Mouse (Mus musculus): Measurements from ENCODE around the gene Hoxc4. TPM values are rescaled to one million over a fixed set of nuclear protein-coding genes. Genes with fewer than 3 reads are reported as not detected.

The Hoxc4 gene
- polyA plus RNA-seq, 1 experiment: 0.13 TPM

GRCm38 (mm10) chr15:103077673-103078072 is 58.9 kb downstream of the Hoxc4 start:
- no peak for TF ChIP-seq CTCF (IDR thresholded peaks at IDR 0.05; ENCODE audit: extremely low read depth, insufficient read depth, insufficient read length, insufficient replicate concordance)
- TF ChIP-seq POLR2A (IDR thresholded peaks at IDR 0.05; ENCODE audit: low read depth, low read length): no peak
- no peak overlapping the region for H3K27ac ChIP-seq (ENCODE audit: insufficient read depth, low read length)
- WGBS: 77% methylated on average over 2 of the region's 2 CpGs
- no peak overlapping the region for H3K4me3 ChIP-seq (ENCODE audit: extremely low read depth, insufficient read depth, insufficient read length)
- no peaks in the 10 kb centered on the region for H3K4me1 ChIP-seq (ENCODE audit: control insufficient read depth, insufficient read depth, insufficient read length)
- DNase-seq (ENCODE audit: low read depth in 1 of 2, low spot score in 2 of 2): no peak
- no peaks in the 10 kb centered on the region for H3K36me3 ChIP-seq (ENCODE audit: control insufficient read depth, insufficient read depth, low read length)
- peaks cover 1% of the 10 kb centered on the region; the same call in 1 of the 2 replicates for H3K27me3 ChIP-seq (ENCODE audit: control insufficient read depth, insufficient read depth, low read length)

DNA sequence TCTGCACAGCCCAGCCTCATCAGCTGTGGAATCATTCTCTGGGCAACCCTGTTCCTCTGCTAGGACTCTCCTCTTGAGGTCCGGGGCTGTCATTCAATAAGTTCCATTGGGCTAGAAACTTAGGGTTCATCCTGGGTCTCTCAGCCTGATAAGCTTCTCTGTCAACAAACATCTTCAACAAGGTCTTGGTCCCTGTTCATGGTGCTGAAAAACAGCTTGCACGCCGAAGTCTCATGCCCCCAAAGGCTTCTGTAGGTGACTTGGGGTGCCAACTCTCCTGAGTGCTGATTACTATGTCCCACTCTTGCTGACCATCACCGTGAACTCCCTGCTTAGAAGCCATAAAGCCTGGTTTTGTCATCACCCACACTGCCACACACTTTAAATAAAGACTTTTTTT is 63.9 kb downstream of the Hoxc4 start:
- H3K4me1 ChIP-seq (ENCODE audit: control insufficient read depth, insufficient read depth, insufficient read length): 0 out of 2 replicates have a peak, but pooled peaks cover 3% of the 10 kb centered on the region
- H3K36me3 ChIP-seq (ENCODE audit: control insufficient read depth, insufficient read depth, low read length): no peaks in the 10 kb centered on the region
- 52% methylated on average over 4 of the region's 4 CpGs for WGBS
- no peak overlapping the region for H3K27ac ChIP-seq (ENCODE audit: insufficient read depth, low read length)
- H3K4me3 ChIP-seq (ENCODE audit: extremely low read depth, insufficient read depth, insufficient read length): no peak overlapping the region
- TF ChIP-seq POLR2A (IDR thresholded peaks at IDR 0.05; ENCODE audit: low read depth, low read length): no peak
- peaks cover 13% of the 10 kb centered on the region for H3K27me3 ChIP-seq (ENCODE audit: control insufficient read depth, insufficient read depth, low read length)
- DNase-seq (ENCODE audit: low read depth in 1 of 2, low spot score in 2 of 2): no peak

GRCm38 (mm10) chr15:103083598-103083997 is 64.9 kb downstream of the Hoxc4 start:
- no peak for DNase-seq (ENCODE audit: low read depth in 1 of 2, low spot score in 2 of 2)
- WGBS: 87% methylated on average over 1 of the region's 1 CpGs
- no peaks in the 10 kb centered on the region for H3K36me3 ChIP-seq (ENCODE audit: control insufficient read depth, insufficient read depth, low read length)
- TF ChIP-seq POLR2A (IDR thresholded peaks at IDR 0.05; ENCODE audit: low read depth, low read length) (no peak), CTCF (IDR thresholded peaks at IDR 0.05; ENCODE audit: extremely low read depth, insufficient read depth, insufficient read length, insufficient replicate concordance) (no peak)
- 0 out of 2 replicates have a peak, but pooled peaks cover 3% of the 10 kb centered on the region for H3K4me1 ChIP-seq (ENCODE audit: control insufficient read depth, insufficient read depth, insufficient read length)
- no peak overlapping the region for H3K27ac ChIP-seq (ENCODE audit: insufficient read depth, low read length)
- H3K4me3 ChIP-seq (ENCODE audit: extremely low read depth, insufficient read depth, insufficient read length): no peak overlapping the region
- H3K27me3 ChIP-seq (ENCODE audit: control insufficient read depth, insufficient read depth, low read length): peaks cover 13% of the 10 kb centered on the region

DNA sequence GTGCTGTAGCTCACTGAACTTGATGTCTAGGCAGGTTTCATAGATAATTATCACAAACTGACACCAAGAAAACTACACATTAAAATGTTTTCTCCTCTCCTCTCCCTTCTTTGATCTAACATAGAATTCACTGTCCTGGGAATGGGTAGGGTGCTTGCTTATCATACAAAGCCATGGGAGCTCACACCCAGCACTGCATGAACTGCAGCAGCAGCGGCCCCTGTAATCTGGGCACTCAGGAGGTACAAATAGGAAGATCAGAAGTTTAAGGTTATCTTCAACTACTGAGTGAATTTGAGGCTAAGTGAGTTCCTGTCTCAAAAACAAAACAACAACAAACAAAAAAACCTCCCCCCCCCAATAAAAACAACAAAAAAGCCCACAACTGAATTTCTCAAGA is 66.2 kb downstream of the Hoxc4 start:
- 73% methylated on average over 1 of the region's 1 CpGs for whole genome bisulfite sequencing
- Histone ChIP-seq H3K27me3 (ENCODE audit: control insufficient read depth, insufficient read depth, low read length) (peaks cover 13% of the 10 kb centered on the region), H3K36me3 (ENCODE audit: control insufficient read depth, insufficient read depth, low read length) (no peaks in the 10 kb centered on the region), H3K4me3 (ENCODE audit: extremely low read depth, insufficient read depth, insufficient read length) (no peak overlapping the region), H3K4me1 (ENCODE audit: control insufficient read depth, insufficient read depth, insufficient read length) (0 out of 2 replicates have a peak, but pooled peaks cover 3% of the 10 kb centered on the region), H3K27ac (ENCODE audit: insufficient read depth, low read length) (no peak overlapping the region)
- TF ChIP-seq POLR2A (IDR thresholded peaks at IDR 0.05; ENCODE audit: low read depth, low read length) (no peak), CTCF (IDR thresholded peaks at IDR 0.05; ENCODE audit: extremely low read depth, insufficient read depth, insufficient read length, insufficient replicate concordance) (no peak)
- no peak for DNase-seq (ENCODE audit: low read depth in 1 of 2, low spot score in 2 of 2)

DNA sequence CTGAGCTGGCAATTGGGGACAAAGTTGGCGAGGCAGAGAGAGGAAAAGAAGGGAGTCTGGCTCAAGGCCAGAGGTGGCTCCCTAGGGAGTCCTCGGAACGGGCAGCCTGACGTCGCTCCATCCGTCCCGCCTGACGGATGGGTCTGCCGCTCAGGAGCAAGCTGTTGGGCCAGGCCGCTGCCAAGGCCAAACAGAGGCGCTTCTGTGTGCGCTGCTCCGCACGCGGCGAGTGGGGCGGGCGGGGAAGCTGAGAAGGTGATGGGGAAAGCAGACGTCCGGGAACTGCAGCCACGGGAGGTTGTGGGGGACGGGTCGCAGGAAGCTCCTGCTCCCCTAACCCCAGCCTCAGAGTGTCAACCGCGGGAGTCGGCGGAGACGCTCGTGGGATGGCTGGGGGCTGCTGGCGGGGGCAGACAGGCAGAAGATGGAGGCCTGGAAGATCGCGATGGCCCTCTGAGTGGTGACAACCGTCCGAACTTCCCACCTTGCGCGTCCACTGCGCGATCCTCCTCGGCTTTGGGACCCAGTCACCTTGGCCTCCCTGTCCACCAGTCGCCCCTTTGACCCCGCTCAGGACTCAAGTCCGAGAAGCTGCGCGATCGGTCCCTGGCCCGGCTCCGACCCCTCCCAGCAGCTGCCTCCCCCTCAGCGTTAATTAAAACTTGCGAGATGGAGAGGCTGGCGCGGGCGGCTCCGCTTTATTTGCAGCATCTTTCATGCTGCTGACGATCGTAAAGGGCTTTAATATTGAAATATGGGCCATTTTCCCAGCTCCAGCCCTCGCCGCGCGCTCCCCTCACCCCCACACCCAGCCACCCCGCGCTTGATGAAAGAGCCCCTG is 67.3 kb downstream of the Hoxc4 start:
- TF ChIP-seq CTCF (IDR thresholded peaks at IDR 0.05; ENCODE audit: extremely low read depth, insufficient read depth, insufficient read length, insufficient replicate concordance): no peak
- no peak for TF ChIP-seq POLR2A (IDR thresholded peaks at IDR 0.05; ENCODE audit: low read depth, low read length)
- peaks cover 13% of the 10 kb centered on the region for H3K27me3 ChIP-seq (ENCODE audit: control insufficient read depth, insufficient read depth, low read length)
- 7% methylated on average over 61 of the region's 61 CpGs for WGBS

More for the DNA sequence above, 67.3 kb downstream of the Hoxc4 start:
- no peak for DNase-seq (ENCODE audit: low read depth in 1 of 2, low spot score in 2 of 2)
- no peaks in the 10 kb centered on the region for H3K36me3 ChIP-seq (ENCODE audit: control insufficient read depth, insufficient read depth, low read length)
- no peak overlapping the region for H3K27ac ChIP-seq (ENCODE audit: insufficient read depth, low read length)
- 0 out of 2 replicates have a peak, but pooled peaks cover 3% of the 10 kb centered on the region for H3K4me1 ChIP-seq (ENCODE audit: control insufficient read depth, insufficient read depth, insufficient read length)
- H3K4me3 ChIP-seq (ENCODE audit: extremely low read depth, insufficient read depth, insufficient read length): no peak overlapping the region

Other genes starting within 250 kb of the Hoxc4 start
- not detected in 2 replicates for gene Hoxc13, start 97.8 kb upstream of the Hoxc4 start, polyA plus RNA-seq (2012; rRNA removed)
- not detected in 2 replicates for gene Hoxc12, start 82.2 kb upstream of the Hoxc4 start, polyA plus RNA-seq (2012; rRNA removed)
- not detected in 2 replicates for gene Hoxc11, start 64.5 kb upstream of the Hoxc4 start, polyA plus RNA-seq (2012; rRNA removed)
- not detected in 2 replicates for gene Hoxc10, start 52.1 kb upstream of the Hoxc4 start, polyA plus RNA-seq (2012; rRNA removed)
- gene Hoxc5, start 51.5 kb upstream of the Hoxc4 start, polyA plus RNA-seq (2012; rRNA removed): 0.05 TPM in 1 of 2 replicates, not detected in the other
- 0.05 TPM in 1 of 2 replicates, not detected in the other for gene Hoxc9, start 42.5 kb upstream of the Hoxc4 start, polyA plus RNA-seq (2012; rRNA removed)
- gene Hoxc8, start 28.3 kb upstream of the Hoxc4 start, polyA plus RNA-seq (2012; rRNA removed): not detected in 2 replicates
- gene Hoxc6, start 20.7 kb upstream of the Hoxc4 start, polyA plus RNA-seq (2012; rRNA removed): 0.07 TPM in 1 of 2 replicates, not detected in the other
- 10.6 and 12.5 TPM in 2 replicates for gene Smug1, start 148.2 kb downstream of the Hoxc4 start, polyA plus RNA-seq (2012; rRNA removed)
- 6.4 and 6.8 TPM in 2 replicates for gene Cbx5, start 220.9 kb downstream of the Hoxc4 start, polyA plus RNA-seq (2012; rRNA removed)
- gene Hnrnpa1, start 221.5 kb downstream of the Hoxc4 start, polyA plus RNA-seq (2012; rRNA removed): 62.6 and 65.2 TPM in 2 replicates
- gene Nfe2, start 239.5 kb downstream of the Hoxc4 start, polyA plus RNA-seq (2012; rRNA removed): 56.5 and 80.1 TPM in 2 replicates

Measured in spleen, adult 2 months (tissue).